Mouse (Mus musculus) embryonic fibroblast, embryonic 13.5 days (primary cell): ENCODE data around the gene Ankdd1a.

Experiments used
- CTCF ChIP-seq: IDR thresholded peaks from 2 replicates; pipeline ENCODE4 v1.5.1; 2011; ENCODE audit warnings: mild to moderate bottlenecking, control low read depth, low read length, moderate library complexity, borderline replicate concordance; ENCODE audit not compliant: insufficient read depth
- POLR2A ChIP-seq: IDR thresholded peaks from 2 replicates; pipeline ENCODE4 v1.6.1; 2011; ENCODE audit warnings: low read depth, mild to moderate bottlenecking, control low read depth, low read length, moderate library complexity

- TF ChIP-seq CTCF, result no peak
- no peak for TF ChIP-seq POLR2A
Measured at GRCm38 (mm10) chr9:65480071-65480470, 39.9 kb downstream of the Ankdd1a start.
